Mouse (Mus musculus): ENCODE measurements around the gene Adam33.

Adam33 gene

GRCm38 (mm10) chr2:131029065-131029935 lies 34.3 kb downstream of the Adam33 start:
- in situ Hi-C loops (cut with MboI, MseI) = no loop called here

GRCm38 (mm10) chr2:131026941-131027340 lies 36.7 kb downstream of the Adam33 start:
- in situ Hi-C loops (cut with MboI, MseI) = no loop called here

GRCm38 (mm10) chr2:131025230-131025629 lies 38.4 kb downstream of the Adam33 start:
- in situ Hi-C loops (cut with MboI, MseI) = no loop called here

GRCm38 (mm10) chr2:131010566-131010965 lies 53.0 kb downstream of the Adam33 start:
- in situ Hi-C loops (cut with MboI, MseI) = no loop called here

- in situ Hi-C loops (cut with MboI, MseI) = no loop called here
Measured at GRCm38 (mm10) chr2:131009123-131009522, 54.5 kb downstream of the Adam33 start.
